Mouse (Mus musculus): ENCODE measurements around the gene Aadacl2. TPM values are rescaled to one million over a fixed set of nuclear protein-coding genes. Genes with fewer than 3 reads are reported as not detected.

Aadacl2 gene
- 0.16 TPM in 1 of 2 replicates, not detected in the other for polyA plus RNA-seq (2012; rRNA removed; ENCODE audit: low replicate concordance)

DNA sequence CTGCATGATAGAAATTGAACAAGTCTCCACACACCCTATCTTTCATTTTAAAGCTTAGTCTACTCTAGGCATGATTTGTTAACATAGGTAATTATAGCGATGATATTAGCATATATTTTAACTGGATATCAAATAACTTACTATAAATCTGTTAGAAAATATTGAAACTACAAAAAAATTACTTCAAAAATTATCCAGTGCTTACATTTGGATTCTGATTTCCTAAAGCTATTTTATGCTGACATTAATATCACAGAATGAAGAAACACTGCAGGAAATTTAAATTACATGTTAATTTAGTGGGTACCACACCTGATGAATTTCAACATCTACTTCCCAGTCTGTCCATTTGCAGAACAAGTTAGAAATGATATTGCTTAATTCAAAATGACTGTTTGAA, at the start of gene Aadacl2:
Aadacl2 (plus strand) TSS at position 301 of the 400 bp plus-strand sequence.

DNA sequence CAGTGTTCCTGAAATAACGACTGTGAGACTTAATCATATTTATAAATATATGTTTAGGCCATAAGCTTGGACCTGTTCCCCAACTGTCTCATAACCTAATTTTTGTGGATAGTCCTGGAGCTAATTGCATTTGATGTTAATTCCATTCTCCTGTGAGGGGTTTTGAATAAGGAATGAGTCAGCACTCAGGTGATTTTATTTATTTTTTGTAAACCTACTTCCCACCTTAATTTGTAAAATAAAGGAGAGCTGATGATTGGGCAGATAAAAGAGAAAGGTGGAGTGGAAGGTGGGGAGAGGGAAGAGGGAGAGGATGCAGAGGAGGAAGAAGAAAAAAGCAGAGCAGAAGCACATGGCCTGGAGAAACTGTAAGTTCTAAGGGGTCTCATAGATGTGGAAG, 18.9 kb downstream of the Aadacl2 start, which contains the start of gene Aadac:
Aadac (plus strand) TSS at position 301 of the 400 bp plus-strand sequence.

Other genes starting within 250 kb of the Aadacl2 start
- gene Gm8298, start 145.7 kb upstream of the Aadacl2 start, polyA plus RNA-seq (2012; rRNA removed; ENCODE audit: low replicate concordance) = not detected in 2 replicates
- 0.29 TPM in 1 of 2 replicates, not detected in the other for gene C130079G13Rik, start 81.5 kb upstream of the Aadacl2 start, polyA plus RNA-seq (2012; rRNA removed; ENCODE audit: low replicate concordance)
- gene Aadac, start 19.0 kb downstream of the Aadacl2 start, polyA plus RNA-seq (2012; rRNA removed; ENCODE audit: low replicate concordance) = 0.61 and 1.1 TPM in 2 replicates
- 7.5 and 19.6 TPM in 2 replicates for gene Sucnr1, start 75.1 kb downstream of the Aadacl2 start, polyA plus RNA-seq (2012; rRNA removed; ENCODE audit: low replicate concordance)

Data from mammary gland, adult 2 months (tissue).